Mouse (Mus musculus) induced T-regulatory cell, adult 2 months (primary cell): ENCODE data around the gene Meis2.

ENCODE experiments used
- DNase-seq: peaks from one replicate; pipeline ENCODE4 v3.0.0-alpha.2; 2012; ENCODE audit warnings: low read depth

Meis2 gene

DNA sequence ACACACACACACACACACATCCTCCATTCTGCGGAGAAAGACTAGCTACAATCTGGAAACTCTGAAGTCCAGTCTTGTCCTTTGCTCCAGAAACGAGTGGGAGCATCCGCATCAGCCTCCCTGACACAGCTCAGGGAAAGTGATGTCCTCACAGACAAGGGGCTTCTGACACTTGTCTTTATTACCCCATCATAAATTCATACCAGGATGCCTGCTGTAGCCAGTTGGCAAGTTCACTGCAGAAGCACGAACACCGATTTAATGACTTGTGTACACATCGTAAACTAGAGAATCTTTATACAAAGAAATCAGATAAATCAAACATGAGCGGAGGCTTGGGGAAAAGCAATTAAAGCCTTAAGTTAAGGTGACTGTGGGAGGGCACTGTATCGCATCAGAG lies 122.6 kb downstream of the Meis2 start:
- no peak for DNase-seq

DNA sequence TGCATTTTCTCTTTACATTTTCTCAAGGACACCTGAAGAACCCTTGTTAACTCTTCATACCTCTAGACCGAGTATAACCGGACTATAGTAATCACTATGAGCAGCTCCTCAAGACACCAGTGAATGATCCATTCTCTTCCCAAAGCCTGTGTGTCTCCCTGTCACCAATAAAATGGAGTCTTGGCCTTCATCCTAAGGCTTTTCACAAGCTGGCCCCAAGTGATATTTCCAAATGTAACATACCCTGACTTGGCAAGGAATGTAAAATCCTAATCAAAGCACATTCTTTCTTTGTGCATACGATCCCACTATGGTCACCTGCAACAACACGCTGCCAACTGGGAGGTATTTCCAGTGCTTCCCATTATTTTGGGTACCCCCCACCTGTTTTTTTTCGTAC lies 125.8 kb downstream of the Meis2 start:
- DNase-seq, result no peak

DNA sequence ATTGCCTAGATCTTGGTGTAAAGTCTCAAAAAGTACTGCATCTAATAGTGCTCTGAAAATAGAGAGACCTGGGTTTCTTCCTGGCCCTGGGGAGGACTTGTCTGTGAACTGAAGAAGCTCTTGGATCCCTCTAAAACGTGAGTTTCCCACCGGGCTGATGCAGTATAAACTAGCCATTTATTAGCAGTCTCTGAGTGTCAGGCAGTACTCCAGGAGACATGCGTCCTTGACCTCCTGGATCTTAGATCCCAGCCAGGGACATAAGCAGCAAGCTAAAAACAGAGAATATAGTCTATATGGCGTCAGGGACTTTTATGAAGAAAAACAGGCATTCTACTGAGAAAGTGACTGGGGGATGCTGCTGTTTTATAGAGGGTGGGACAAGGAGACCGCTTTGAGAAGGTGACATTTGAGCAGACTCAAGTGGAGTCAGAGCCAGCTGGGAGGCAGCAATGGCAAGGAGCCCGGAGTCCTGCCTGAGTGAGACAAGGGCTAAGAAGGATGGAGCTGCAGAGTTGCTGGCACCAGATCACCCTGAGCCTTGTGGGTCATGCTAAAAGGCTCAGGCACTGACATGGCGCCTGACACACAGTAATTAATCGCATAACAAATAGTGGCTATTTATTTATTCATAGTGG lies 126.6 kb downstream of the Meis2 start:
- DNase-seq, result no peak

DNA sequence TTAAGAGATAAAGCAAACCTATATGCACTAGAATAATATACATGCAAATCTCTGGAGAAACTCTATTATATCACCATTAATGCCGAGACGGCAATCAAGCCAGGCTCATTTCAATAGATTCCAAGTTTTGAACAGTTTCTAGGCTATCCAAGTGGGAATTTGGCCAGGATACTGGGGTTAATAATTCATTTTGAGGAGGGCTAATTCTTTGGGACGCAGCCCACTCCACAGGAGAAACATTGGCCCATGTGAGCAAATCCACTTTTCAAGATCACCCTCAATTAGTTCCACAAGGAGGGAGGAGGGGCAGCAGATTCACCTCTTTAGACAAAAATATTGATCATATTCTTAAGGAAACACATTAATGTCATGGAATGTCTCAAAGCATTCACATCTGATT lies 127.3 kb downstream of the Meis2 start:
- no peak for DNase-seq

DNA sequence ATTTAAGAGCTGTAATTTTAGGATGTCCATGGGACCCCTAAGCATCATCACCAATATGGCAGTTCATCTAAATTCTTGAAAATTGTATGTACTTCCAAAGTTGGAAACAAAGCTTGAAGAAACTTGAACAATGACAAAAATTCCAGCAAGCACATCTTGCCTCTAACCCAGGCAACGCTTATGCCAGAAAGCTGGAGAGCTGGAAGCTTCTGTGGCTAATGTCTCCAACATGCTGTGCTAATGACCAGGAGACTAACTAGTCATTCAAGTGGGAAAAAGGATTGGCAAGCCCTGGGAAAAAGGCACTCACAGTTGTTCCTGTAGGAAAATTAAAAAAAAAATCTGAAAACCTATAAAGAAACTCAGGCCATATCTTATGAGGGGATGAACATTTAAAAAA lies 127.7 kb downstream of the Meis2 start:
- DNase-seq, result no peak

DNA sequence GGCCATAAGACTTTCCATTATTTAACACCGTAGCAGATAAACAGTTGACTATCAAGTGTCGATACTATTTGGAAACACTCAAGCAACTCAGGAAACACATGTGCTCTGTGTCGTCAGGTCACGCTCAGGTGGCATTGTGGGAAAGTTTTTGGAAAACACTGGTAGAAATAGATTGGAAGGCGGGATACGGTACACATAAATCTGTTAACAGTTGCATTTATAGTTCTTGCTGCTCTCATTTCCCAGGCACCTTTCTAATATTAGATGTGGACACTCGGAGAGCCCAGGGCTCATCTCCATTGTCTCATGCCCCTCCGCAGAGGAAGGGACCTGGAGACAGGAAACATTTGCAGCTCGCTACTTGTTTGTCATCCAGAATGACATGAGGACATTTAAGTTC lies 128.9 kb downstream of the Meis2 start:
- no peak for DNase-seq

DNA sequence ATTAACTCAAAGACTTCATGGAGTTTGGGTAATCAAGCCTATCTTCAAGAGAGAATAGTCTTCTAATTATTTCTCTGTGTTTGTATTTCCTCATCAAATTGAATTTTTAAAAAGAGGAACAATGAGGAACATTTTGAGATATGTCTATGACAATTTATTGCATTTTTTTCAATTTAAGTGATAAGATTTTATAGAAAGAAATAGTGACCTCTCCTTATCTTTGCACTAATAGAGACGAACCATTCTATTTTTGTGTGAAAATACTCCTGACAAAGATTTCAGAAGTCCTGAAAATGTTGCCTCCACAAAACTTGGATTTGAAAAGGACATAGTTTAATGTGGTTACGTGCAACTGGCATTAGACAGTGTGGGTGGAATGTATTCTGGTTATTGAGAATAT lies 131.3 kb downstream of the Meis2 start:
- no peak for DNase-seq

DNA sequence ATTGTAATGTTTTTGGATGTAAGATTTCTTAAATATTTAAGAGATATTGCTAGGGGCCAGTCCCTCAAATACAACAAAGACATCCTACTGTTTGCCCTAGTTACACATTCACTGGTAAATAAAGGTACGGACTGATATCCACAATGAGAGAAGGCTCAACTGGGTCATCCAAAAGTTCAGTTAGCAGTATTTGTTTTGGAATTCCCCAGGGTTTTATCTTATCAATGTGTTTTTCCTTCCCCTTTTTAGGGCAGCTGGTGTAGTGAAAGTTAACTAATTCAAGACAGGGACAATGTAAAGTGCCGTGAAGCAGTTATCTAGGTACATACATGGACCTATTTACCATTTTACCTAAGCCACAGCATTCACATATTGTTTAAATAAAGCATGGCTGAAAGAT lies 132.4 kb downstream of the Meis2 start:
- DNase-seq, result no peak

DNA sequence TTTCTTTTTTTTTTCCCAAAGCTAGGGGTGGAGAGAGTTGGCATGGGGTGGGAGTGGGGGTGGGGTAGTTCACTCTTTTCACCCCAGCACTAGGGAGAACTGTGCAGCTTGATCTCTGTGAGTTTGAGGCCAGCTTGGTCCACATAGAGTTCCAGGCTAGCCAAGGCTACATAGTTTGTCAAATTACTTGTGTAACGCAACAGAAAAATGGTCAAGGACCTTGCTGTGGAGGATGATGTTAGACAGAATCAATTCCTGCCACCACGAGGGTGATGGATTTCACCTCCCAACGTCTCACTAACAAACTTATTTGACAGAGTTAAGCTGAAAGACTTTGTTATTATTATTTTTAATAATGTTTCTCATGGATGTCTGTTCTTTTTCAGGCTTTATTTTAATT lies 139.9 kb downstream of the Meis2 start:
- no peak for DNase-seq

DNA sequence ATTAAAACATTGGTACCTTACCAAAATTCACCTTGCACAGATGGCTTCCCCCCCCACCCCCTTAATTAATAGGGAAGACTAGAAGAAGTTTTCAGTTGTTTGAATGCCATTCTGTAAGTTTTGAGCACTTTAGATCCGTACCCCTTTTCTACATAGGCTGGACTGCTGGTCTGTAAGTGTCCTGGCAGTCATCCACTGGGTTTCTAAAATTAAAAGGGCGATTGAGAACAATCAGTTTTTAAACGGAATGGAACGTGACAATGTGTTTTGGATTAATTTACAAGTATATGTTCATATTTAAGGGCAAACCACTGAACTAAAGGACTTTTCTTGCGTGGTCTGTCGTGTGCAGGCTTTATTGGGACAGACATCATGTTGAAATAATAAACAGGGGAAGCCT lies 141.2 kb downstream of the Meis2 start:
- no peak for DNase-seq

DNA sequence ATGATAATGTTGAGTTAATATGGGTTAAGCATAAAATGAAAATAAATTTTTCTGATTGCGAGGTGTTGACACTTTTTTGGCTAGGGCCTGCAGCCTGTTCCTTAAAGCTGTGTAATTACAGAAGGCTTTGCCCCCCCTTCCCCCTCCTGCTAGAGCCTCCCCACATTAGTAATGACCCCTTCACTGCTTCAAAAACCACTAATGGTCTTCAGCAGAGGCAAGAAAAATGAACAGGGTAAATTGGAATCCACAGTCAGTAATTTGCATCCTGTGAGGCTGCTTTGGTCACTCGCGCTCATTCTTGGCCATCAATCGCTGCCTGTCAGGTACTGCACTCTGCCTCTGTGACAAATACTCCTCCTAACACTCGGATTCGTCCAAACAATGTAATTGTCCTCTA lies 142.4 kb downstream of the Meis2 start:
- no peak for DNase-seq

DNA sequence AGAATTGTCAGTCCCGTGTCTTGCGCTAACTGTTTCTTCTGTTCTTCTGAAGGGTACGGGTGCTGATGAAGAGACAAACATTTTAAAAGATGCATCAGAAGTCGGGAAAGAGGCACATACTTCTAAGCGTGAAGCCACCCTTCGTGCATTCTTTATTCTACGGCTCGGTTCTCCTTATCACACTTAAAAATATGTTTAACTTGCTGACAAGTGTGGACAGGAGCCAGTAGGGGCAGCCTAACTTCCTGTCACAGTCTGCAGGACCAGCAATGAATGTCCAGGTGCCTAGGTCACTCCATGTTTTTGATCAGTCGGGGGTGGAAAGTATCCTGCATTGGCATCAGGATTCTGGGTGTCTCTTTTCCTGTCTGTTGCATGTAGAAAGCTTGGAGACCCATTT lies 144.0 kb downstream of the Meis2 start:
- DNase-seq, result no peak

DNA sequence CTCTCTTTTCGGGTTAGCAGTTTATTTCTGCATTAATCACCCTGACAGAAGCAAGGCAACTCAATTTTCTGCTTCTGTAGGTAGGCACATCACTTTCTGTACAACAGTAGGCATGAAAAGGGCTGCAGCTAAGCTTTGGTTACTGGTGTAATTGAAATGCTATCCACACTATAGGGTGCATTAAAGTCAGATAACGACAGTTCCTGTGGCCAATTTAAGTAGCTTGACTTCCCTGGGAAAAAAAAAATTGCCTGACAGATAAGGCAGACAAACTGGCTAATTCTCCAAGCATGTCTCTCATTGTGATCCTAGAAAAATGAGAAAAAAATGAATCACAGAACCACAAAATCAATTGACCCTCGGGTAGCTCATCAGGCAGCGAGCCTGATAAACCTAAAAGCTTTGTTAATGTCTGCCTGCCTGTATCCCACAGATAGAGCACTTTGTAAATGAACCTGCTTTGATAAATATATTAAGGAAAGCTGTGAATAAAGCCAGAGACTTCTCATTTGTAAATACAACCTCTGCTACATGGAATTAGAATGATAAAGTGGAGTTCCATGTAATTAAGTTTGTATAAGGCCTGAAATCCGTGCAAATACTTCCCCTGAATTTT lies 145.2 kb downstream of the Meis2 start:
- DNase-seq, result no peak

DNA sequence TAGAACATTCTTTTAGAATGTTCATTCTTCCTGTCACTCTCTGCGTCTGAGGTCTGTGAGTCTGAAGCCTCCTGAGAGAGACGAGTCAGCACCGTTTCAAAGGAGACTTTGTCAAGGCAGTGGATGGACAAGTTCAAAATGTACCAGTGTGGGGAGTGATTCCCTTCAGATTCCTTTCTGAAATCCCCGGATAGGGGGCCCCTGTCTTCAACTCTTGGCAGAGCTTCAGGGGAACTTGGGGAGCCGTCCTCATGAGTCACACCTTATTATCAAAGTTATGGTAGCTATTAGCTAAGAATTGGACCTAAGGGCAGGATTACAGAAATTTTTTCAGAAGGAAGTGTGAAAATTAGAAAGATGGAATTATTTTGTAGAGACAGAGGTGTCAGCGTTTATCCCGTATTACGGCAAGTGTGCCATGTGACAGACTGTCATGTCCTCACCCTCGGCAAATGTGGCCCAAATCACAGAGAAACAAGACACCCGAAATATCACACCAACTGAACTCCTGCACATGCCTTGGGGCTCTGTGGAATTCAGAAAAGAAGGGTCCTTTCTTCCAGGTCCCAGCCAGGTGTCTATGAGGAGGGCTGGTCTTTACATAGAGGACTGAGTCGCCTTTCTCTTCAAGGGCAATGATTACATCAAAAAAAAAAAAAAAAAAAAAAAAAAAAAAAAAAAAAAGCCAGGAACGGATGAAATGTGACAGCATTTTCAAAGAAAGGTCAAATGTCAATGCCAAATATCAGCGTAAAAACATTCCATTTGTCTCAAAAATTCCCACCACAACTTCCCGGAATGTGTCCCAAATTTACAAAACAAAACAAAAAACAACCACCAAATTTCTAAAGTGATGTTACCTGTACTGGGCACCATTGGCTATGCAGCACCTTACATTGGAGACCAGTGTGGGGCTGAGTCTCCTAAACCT lies 146.2 kb downstream of the Meis2 start:
- DNase-seq, result no peak

DNA sequence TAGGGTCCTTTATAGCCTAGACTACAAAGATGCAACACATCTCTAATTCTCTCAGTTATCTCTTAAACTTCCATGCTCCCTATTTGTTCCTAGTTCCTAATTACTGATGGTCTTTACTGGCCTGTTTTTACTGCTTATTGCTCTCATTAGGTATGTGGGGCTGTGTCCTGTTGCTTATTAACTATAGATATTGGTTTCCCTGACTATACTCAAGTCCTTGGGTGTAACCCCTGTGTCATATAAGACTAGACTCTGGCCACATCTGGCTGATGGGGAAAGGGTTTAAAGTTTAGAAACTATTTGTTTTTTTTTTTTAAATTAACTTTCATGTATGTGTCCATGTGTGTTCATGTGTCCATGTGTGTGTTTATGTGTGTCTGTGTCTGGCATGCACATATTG lies 147.1 kb downstream of the Meis2 start:
- DNase-seq, result no peak

DNA sequence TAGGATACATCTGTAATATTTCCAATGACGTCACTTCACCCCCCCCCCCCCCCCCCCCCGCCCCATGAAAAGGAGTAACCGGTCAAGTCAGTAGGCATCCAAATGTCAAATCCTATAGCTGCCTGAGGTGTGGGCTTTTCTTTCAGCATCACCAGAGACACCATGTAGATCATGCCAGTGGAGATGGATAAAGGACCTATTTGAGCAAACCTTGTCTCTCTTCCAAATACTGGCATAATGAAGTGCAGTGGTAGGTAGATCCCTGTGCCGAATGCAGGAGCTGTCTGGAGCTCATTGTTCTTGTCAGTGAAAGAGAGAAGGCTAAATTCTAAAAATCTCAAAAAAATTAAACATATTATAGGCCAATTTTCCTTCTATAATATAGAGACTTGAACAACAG lies 151.1 kb downstream of the Meis2 start:
- no peak for DNase-seq

DNA sequence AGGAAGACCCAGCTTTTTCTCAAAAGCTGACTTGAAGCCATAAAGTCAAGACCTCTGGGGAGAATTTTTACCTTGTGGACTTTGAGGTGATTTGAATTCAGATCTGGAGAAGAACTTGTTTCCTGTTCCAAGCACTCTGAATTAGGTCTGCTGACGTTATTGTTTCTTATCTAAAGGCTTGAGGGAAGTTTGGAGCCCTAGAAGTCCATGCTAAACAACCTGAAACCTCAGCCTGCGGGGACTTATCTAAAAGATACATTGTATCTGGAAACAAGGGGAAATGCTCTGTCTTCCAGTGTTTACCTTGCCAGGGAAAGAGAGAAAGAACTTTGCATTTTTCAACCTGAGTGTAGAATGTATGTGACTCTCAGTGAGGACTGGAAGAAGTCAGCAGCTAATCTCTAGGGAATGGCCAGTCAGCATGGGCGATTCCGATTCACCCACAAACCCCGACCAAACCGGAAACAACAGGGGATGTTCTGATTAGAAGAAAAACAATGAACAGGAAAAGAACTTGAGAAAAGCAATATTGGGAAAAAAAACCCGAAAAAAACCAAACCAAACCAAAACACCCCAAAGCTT lies 152.6 kb downstream of the Meis2 start:
- DNase-seq, result no peak

DNA sequence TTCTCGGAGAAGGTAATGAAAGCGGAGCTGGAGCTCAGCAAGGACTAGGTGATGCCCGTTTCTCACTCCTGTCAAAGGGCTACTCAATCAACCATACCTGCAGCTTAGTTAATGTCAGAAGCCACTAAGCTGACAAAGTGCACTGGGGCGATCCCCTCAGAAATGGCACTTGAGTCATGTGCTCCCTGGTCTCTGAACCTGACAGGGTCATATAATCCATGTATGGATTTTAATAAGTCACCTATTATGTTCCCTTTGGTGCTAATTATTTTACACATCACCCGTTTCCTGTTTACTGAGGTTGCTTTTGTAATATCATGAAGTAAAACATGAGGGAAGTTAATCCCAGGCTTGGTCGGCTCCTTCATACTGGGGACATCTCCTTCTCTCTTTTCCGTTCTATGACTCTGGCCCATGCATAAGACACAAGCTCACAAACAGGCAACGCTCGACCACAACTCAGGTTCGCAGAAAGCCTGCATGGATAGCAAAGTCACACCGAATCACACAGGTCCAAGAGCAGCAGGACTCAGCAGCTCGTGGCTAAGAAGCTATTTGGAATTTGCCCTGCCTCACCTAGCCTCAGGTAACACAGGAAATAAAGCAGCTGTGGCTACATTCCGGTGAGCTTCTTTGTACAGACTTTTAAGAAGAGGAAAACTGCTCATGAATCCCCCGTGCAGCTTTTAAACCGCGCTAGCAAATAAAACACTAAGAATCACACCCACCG lies 153.6 kb downstream of the Meis2 start:
- no peak for DNase-seq

DNA sequence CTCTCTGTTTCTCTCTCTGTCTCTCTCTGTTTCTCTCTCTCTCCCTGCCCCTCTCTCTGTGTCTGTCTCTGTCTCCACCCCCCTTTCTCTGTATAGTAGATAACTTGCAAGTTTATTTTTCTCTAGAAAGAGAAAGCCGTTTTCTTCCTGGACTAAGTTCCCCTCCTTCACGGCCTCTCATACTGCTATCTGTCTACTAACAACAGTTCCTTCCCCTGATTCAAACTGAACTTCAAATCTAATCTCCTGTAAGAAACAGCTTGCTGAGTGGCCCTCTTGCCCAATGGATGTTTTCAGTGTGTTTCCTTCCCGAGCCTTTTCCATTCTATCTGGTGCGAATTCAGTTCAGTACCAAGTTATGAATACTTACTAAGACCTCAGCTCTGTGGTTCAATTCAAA lies 155.4 kb downstream of the Meis2 start:
- DNase-seq, result no peak

DNA sequence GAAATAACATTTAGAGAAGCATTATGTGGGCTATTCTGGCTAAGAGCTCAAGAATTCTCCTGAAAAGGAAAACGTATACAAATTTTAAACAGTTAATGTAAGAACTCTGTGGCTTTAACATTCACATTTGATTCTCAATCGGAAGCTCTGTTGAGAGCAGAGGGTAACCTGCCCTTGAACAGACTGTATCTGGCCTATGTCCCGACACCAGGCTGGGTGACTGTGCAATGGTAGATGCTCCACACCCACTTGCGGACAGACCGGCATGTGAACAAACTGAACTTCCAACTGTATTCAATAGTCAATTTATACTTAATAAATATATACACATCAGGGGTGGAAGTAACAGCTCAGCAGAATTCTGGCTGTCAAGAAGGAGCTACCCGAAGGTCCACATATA lies 164.6 kb downstream of the Meis2 start:
- no peak for DNase-seq

DNA sequence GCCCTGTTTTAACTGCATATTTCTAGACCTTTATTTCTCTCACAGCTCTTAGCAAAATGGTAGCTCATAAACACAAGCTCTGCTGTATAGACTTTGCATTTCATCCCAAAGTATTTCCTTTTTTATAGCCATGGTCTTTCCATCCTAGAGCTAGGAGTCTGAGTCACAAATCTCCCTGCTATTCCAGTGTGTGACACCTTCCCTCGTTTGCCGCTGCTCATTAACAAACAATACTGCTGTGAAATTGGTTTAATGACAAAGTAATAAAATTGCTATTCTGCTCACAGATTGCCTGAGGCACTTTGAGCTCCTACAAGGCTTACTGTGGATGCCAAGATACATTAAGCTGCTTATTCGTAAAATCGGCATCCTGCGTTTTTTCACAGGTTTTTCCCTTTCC lies 168.1 kb downstream of the Meis2 start:
- DNase-seq, result no peak

DNA sequence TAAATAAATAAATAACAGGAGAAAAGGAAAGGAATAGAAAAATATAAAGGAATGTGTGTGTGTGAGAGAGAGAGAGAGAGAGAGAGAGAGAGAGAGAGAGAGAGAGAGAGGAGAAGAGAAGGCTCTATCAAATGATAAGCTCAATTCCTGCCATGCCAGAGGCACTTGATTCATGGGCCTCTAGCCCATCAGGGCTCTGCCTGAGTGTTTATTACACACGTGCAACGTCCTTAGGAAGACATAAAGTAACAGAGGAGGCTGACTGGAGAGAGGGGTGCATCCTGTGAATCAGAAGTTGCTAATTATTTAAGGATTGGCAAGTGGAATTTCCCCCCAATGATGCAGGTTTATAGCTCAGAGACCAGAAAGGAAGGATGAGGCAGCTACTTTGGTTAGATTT lies 168.6 kb downstream of the Meis2 start:
- no peak for DNase-seq
